Mouse (Mus musculus) left cerebral cortex, postnatal 14 days (tissue): Measurements from ENCODE around the gene Prickle2. TPM values are rescaled to one million over a fixed set of nuclear protein-coding genes. Genes with fewer than 3 reads are reported as not detected.
A peak's percentile ranks its signal among the peaks of the same experiment; 100 is the strongest.

Experiments used
- DNase-seq, 2 experiments: peaks; one replicate each; pipeline ENCODE4 v3.0.0; 2021 to 2022; ENCODE audit warnings: low spot score in 2 of 2, mixed read lengths in 1 of 2
- intact Hi-C: fragments of 180-260 bp; cut with DNase I; formaldehyde crosslinking; loops from one replicate; pipeline ENCODE4 v1.15.1; 2025
- total RNA-seq, 2 experiments: library from RNA; stranded (reverse); gene quantifications; 2 replicates each; pipeline ENCODE4 v1.2.3; 2021

Prickle2 gene
- total RNA-seq, 2 experiments from 2014 or later, result 184 to 211 TPM

DNA sequence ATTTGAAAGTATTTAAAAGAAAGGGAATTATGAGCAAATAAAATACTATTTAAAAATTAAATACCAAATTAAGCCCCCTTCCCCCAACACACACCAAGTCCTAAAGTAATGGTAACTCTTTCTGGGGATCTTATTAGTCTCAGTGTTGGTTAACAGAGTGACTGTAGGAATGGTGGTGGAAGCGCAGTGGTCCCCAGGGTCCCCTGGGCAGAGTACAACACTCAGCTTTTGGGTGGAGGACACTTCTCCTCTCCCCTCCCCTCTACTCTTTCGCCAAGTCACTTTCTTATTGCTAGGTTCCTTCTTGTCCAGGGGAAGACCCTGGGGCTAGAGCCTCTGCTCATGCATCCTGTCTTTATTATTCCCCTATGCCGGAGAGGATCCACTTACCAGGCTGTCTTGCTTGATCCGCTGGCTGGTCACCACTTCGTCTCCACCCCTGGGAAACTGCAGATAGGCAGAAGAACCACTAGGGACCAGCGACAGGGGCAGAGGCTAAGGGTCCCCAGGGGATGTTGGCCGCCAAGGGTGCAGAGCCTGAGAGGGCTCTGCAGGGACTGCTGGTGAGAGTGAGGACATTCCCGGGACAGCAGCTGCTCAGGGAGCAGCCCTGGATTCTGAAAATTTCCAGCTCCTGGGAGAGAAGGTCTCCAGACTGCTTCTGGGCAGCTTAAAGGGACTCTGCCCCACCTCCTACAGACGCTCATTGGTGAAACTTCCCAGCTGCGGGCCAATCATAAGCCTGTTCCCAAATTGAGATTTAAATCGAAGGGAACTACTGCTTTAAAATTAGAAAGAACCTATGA, 171.5 kb downstream of the Prickle2 start:
- intact Hi-C loops, result loop anchor here (5.0 kb wide), 2 partner anchors 73 to 133 kb away; no protein-coding TSS in a partner anchor
- peak; percentile 80 to 83 for DNase-seq

DNA sequence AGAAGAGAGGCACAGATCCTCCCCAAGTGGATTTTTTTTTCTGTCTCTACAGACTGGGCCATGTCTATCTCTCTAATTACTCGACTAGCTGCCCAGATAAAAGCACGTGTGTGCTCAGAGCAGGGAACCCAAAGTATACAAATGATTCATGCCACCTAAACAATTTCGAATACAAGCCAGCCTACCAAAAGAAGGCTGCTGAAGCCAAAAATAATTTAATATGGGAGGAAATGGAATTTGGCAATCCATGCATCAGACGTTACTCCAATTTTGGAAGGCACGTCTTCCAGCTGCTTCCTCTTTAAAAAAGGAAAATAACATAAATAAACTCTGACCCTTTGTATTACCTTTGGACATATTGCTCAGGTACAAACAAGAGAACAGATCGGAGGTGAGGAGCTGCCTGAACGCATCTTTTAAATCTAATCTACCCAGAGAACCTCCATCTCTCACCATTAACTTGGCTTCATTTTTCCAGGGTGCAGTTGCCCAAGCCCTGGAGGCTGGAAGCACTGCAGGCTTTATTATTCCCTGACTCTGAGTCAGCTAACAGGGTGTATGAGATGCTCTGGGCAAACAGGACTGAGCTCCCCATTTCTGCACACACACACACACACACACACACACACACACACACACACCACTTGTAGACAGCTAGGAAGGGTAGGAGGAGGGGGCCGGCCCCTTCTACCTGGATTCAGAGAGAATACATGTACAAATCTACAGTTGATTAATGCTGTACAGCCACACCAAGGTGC, 172.5 kb downstream of the Prickle2 start:
- DNase-seq, result peak in 1 of 2 experiments; percentile 28
- intact Hi-C loops, result loop anchor here (2.0 to 5.0 kb wide), 3 partner anchors 53 to 134 kb away; no protein-coding TSS in a partner anchor

DNA sequence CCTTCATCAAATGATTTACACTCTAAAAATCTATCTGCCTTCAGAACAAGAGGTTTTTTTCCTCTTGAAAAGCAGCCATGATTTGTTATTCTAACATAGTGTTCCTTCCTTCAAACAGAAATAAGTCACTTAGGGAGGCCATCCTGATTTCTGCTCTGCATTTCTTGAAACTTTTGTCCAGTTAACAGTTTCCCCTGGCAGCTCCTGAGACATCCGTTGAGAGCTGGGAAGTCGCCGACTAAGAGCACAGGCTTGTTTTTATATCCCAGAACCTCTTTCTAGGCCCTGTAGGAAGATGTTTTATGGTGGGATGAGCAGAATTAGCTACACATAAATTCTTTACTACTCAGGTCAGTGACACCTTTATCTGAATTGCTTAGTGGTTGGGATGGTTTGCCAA, 173.1 kb downstream of the Prickle2 start:
- peak in 1 of 2 experiments; percentile 18 for DNase-seq
- intact Hi-C loops, result loop anchor here (2.0 to 5.0 kb wide), 3 partner anchors 52 to 134 kb away; no protein-coding TSS in a partner anchor

DNA sequence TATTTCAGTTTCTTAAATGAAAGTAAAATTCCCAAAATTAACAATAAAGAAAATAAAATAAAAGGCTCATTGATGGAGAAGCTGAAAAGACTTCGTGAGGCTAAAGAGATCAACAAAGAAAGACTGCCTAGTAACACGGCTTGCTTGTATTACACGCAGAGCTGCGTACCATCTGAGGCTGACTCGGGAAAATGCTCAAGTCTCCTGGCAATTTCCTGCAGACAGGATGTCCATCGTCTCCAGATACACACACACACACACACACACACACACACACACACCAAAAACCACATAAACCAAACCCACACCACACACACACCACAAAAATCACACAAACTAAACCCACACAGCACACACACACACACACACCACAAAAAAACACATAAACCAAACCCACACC, 173.6 kb downstream of the Prickle2 start:
- DNase-seq, result peak; percentile 28 to 35
- intact Hi-C loops, result loop anchor here (2.0 to 5.0 kb wide), 3 partner anchors 52 to 135 kb away; no protein-coding TSS in a partner anchor

DNA sequence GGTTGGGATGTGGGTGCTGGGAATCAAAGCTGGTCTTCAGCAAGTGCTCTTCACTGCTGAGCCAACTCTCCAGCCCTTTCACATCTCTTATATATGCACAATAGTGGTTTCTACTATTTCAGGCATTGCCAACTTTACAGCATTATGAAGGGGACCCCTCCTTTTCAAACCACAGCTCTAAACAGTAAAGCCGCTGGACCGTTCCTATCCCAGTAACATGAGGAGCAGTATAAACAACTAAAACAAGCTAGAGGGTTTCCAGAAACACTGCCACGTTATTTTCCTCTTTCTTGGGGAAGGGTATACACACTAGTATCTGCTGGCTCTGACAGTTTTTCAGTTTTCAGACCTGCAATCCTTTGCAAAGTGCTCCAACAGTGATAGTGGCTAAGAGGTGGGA, 179.7 kb downstream of the Prickle2 start:
- intact Hi-C loops, result no loop called here
- no peak for DNase-seq

DNA sequence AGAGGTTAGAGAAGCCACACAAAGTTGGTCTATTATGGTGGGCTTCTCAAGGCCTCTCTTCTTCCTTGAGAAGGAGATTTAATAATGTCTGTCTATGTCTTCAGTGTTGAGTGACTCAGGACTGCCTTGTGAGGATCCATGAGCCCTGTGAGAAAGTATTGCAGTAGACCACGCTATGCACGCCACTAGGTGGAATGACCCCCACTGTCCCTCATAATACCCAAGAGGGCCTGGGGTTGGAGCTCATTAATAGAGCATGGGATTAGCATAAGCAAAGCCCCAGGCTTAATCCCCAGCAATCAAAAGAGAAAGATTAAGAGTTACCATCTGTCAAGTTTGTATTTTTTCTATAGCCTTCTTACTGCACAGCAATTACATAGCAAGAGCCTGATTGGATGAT, 180.3 kb downstream of the Prickle2 start:
- intact Hi-C loops, result no loop called here
- no peak for DNase-seq

DNA sequence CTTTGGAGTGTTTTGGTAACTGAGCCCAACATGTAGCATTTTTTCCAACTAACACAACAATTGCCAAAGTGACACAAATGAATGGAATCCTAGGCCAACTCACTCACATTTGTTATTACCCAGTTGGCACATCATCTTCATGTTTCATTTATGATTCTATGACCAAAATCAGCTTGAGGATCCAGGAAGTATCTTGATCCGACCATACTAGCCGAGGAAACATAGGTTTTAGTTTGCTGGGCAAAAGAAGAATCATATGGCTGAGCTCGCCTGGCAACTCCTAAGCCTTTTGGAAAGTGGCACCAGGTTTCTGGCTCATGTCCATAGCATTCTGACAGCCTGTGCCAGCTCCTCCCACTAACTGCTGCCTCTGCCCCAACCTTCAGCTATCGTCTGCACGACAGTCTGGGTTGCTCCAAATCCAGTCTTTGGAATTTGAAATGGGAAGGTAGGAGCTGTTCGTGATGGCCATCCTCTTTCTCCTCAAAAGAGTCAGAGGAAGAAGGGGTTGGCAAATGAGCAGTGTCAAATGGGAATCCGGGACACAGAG, 184.4 kb downstream of the Prickle2 start:
- intact Hi-C loops, result no loop called here
- DNase-seq, result peak; percentile 73 to 90

DNA sequence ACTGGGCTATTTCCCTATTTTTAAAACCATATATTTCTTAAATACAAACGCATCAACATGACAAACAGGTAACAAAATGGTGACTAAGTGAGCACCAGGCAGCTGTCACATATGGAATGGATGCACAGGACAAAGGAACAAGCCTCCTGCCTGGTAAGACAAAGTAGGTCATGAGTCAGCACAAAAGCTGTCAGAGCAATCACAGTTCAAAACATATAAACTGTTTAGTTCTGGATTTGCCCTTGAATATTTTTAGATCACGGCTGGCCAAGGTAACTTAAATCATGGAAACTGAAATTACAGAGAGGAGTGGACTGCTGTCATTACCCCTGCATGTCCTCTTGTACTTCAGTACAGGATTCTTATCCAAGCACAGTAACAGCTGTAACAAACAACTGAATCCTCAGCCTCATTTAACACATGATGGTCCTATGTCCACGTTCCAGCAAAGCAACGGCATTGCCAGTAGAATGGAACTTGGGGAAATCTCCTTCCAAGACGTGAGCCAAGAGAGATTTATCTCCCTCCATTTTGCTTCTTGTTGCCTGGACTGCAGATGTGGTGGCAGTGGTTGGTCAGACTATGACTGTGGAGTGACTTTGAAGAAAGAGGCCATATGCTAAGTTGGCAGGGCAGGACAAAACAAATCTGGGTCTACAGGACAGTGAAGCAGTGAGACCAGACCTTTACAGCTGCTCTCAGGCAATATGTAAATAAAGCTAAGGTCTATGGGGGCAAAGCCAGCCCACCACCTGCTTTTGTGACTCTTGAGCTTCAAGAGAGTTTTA, 185.7 kb downstream of the Prickle2 start:
- no peak for DNase-seq
- intact Hi-C loops, result no loop called here

DNA sequence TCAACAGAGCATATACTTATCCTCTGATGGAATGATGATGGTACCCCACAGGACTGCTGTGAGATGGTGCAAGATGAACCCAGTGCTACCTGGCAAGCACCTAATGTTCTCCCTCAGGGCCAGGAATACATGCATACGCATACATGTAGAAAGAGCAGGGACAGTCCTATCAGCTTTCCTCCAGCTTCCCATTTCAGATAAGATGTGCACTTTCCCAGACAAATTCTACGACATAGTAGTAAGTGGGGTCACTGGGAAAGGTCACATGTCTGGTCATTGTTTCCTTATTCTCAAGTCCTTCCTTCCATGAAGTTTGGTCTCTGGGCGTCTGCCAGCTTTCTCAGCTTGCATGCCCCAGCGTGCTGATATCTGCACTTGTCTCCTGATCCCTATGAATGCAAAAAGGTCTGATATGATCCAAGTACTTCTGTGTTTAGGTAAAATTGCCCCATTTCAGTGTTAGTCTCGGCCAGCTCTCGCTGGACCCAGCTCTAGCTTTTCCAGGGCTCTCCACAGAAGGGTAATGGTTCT, 187.5 kb downstream of the Prickle2 start:
- intact Hi-C loops, result no loop called here
- DNase-seq, result no peak

DNA sequence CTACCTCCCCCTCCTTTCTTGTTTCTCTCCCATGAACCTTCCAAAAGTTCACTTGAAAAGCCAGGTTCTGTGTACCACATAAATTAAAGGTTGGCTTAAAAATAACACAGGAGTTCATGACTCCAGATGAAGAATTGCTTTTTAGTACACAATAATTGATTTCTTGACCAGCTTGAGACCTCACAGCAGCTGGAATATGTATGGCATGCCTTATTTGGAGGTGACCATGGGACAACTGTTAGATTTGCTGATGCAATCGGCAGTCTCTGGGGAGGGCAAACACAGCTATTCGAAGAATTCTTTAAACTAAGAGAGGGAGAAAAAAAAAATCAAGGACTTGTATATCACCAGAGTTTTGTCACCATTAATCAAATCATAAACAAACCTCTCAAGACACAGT, 189.0 kb downstream of the Prickle2 start:
- intact Hi-C loops, result no loop called here
- no peak for DNase-seq

DNA sequence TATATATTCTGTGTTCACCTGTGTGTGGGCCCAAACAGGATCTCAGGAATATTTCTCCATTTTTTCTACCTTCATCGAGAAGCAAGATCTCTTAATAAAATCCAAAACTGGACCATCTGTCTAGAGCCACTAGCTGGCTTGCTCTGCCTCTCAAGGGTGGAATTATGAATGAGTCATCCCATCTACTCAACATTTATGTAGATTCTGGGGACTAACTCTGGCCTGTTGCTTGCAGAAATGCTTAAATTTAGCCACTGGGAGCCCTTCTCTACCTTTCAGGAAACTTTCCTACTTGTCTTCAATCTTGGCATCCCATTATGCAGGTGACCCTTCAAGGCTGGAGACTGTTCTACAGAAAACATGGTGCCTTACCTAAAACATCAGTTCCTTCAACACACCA, 194.0 kb downstream of the Prickle2 start:
- intact Hi-C loops, result no loop called here
- no peak for DNase-seq

DNA sequence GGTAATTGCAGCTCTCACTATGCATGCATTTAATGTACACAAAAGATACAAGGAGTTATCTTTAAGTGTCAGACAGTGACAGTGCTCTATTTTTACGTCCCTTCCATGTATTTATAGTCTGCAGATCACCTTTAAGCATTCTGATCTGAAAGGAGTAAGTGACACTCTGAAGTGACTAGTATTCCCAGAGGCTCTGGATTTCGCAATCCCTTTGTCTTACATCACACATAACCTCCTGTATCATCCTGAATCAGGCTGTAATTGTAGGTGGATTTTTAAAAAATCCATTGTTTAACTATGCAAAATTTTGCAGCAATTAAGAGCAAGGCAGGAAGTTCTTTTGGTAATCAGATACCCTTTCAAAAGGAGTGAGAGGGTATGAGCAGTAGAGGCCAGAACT, 196.2 kb downstream of the Prickle2 start:
- intact Hi-C loops, result no loop called here
- DNase-seq, result no peak

DNA sequence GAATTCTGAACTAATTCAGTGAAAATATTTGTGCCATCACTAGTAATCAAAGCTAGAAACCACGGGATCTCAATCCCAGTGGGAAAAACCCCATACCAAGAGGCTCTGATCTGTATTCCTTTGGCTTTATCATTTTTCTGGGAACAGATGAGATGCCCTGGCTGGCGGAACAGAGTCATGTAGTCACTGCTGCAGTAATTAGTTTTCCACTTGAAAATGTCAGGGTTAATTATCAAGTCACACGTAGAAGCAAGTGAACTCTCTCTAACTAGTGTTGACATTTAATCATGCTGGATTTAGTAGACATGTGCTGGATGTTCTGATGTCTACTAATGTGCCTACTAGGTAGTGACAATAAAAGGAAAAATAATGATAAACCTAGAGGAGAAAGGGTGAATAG, 199.7 kb downstream of the Prickle2 start:
- DNase-seq, result no peak
- intact Hi-C loops, result no loop called here

DNA sequence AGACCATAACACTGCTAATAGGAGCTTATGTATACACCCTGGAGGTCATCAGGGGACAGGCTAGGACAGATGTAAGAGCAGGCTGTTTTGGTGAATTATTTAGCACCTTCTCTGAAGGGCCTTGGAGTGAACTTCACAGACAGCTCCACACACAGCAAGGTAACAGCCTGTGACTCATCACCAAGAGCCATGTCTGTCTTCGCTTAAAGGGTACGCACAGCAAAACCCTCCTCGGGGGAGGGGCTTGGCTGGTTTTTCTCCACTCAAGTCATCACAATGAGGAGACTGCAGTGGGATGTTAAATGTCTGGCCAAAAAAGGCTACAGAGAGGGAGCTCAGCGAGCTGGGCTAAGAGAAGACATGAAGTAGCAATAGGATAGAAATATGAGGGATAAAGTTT, 206.5 kb downstream of the Prickle2 start:
- DNase-seq, result peak in 1 of 2 experiments; percentile 31
- intact Hi-C loops, result no loop called here

DNA sequence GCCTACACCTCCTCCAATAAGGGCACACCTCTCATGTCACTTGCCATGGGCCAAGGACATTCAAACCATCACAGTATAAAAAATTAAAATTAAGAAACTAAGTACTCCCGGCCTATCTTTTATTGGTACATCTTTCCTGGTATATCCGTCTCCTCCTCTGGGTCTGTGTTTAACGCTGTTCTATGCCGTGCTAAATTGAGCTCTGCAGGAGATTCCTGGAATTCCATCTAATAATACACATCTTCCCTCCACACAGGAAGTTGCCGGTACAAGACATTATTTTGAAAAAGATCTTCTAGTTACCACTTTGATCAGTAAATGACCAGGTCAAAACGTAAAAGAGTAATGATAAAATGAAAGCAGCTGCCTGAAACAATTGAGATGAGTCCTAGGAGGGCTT, 207.4 kb downstream of the Prickle2 start:
- intact Hi-C loops, result no loop called here
- no peak for DNase-seq

DNA sequence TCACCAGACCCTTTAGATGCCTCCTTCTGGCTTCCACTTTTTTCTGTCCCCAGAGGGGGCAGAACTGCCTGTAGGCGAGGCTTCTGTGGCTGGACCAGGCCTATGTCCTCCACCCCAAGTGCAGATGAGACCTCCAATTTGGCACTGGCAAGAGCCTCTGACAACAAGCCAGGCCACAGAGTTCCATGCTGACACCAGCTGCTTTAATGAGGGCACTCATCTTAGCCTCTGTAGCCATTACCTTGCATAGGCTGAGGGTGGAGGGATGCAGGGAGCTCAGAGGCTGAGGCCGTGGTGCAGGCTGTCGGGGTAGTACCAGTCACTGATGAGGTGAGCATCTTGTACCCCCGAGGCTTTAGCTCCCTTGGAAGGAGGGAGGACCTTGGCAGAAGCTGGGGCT, 208.7 kb downstream of the Prickle2 start:
- no peak for DNase-seq
- intact Hi-C loops, result no loop called here

DNA sequence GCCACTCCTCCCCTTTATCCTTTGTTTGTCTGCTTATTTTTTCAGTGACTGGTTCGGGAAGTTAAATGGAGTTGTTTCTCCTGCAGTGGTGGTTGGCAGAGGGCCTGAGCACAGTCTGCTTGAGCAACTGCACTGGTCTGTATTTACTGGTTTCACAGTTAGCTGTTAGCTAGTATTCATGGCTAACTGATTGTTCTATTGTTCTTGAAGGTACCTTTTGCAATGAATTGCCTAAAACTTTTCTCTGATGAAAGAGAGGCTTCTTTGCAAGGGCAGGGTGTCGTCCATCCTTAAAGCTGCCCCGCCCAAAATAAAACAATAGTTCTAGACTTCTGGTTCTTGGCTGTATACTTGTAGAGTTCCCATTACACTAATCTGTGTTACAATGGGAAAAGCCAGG, 210.5 kb downstream of the Prickle2 start:
- no peak for DNase-seq
- intact Hi-C loops, result no loop called here

DNA sequence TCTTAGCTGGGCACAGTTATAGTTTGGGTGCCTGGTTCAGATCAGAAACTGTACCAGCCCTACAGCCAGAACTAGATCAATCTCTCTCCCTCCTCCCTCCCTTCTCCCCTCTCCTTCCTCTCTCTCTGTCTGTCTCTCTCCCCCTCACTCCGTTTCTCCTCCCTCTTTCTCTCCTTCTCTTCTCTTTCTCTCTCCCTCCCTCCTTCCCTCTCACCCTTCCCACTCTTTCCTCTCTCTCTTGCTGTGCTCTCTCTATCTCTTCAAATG, 224.3 kb downstream of the Prickle2 start:
- intact Hi-C loops, result loop anchor here (2.0 to 10.0 kb wide), 3 partner anchors 51 to 243 kb away; no protein-coding TSS in a partner anchor
- peak in 1 of 2 experiments; percentile 32 for DNase-seq

DNA sequence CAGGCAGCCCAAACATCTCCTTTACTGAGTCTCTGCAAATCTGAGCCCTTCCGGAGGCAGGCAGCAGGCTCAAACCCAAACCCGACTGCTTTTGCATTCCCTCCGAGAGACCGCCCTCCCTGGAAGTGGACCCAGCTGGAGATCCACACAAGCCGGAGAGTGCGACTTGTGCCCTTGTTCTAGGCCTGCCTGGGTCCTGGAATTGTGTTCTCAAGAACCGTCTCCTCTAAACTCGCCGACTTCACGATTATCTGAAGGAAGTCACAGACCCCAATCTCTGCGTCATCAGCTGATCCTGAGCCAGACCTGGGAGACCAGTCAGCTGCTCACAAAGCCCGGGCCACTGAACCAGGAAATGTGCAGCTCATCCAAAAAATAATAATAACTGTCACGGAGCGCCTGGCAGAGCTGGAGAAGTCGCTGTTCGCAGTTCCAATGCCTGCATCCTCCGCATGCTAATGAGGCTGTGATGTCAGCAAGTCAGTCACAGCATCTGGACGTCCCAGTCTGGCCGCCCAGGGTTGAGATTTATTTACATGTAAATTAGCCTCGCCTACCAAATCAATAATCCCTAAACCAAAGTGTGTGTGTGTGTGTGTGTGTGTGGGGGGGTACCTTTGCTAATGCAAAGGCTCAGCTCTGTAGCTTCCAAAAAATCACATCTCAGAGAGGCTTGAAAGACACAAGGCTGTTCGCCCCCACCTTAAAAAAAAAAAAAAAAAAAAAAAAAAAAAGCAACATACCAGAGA, 224.8 kb downstream of the Prickle2 start:
- peak; percentile 77 to 84 for DNase-seq
- intact Hi-C loops, result loop anchor here (2.0 to 10.0 kb wide), 3 partner anchors 52 to 244 kb away; no protein-coding TSS in a partner anchor
